ENCODE assay signal across 24 mouse cellular contexts in the genomic region with DNA sequence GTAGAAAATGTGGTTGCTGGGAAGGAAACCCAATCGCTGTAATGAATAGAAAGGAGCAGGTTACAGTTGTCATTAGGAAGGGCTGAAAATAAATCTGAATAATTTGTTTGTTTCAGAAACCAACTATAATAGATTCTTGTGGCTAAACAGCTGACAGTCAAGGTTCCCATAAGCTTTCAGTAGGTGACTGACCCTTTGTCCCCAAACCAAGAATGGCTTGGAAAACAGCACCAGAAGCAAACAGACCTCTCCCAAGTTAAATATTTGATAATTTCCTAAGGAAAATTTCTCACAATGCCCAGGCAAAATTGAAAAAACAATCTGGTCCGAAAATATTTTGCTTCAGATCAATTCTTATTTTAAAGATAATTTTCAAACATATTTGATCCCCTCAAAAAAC. TPM values are rescaled to one million over a fixed set of nuclear protein-coding genes. Genes with fewer than 3 reads are reported as not detected.
"Had no signal": no experiment of that assay in that cellular context is flagged by ENCODE, and none has a peak within 500 bp of the region (broad histone marks: within the 10 kb centered on the region; RNA-seq: fewer than 3 reads in every experiment).

No protein-coding gene starts in this region.

- H3K4me3 ChIP-seq: heart, embryonic 13.5 days; heart, embryonic 15.5 days; hindbrain, embryonic 13.5 days; hindbrain, embryonic 15.5 days; kidney, embryonic 15.5 days; left cerebral cortex, adult 2 months; limb, embryonic 10.5 days; limb, embryonic 12.5 days had no signal

- H3K4me2 ChIP-seq: heart, embryonic 11.5 days; heart, embryonic 13.5 days; heart, embryonic 15.5 days; hindbrain, embryonic 13.5 days; hindbrain, embryonic 15.5 days; kidney, embryonic 15.5 days; limb, embryonic 12.5 days; liver, embryonic 11.5 days had no signal

- H3K9me3 ChIP-seq: heart, embryonic 13.5 days; heart, embryonic 15.5 days; hindbrain, embryonic 13.5 days; hindbrain, embryonic 15.5 days; kidney, embryonic 15.5 days; limb, embryonic 10.5 days; limb, embryonic 12.5 days had no signal

- H3K4me1 ChIP-seq: kidney, embryonic 15.5 days; limb, embryonic 10.5 days had no signal

- H3K27me3 ChIP-seq: heart, embryonic 13.5 days; heart, embryonic 15.5 days; hindbrain, embryonic 13.5 days; hindbrain, embryonic 15.5 days; kidney, embryonic 15.5 days; limb, embryonic 12.5 days had no signal

- ATAC-seq: hindbrain, postnatal 0 days; intestine, embryonic 16.5 days had no signal

- DNase-seq: gastrocnemius, postnatal 14 days; heart, adult 18-20 months; heart, postnatal 14 days; heart, postnatal 36 days; kidney, adult 11 months; kidney, adult 8-10 months; kidney, postnatal 14 days; kidney, postnatal 36 days; layer of hippocampus, adult 9-11 months had no signal

- H3K36me3 ChIP-seq: heart, embryonic 13.5 days; heart, embryonic 15.5 days; hindbrain, embryonic 13.5 days; hindbrain, embryonic 15.5 days; kidney, embryonic 15.5 days; limb, embryonic 10.5 days; limb, embryonic 12.5 days had no signal

- H3K27ac ChIP-seq: heart, embryonic 15.5 days; hindbrain, embryonic 13.5 days; hindbrain, embryonic 15.5 days; hindbrain, postnatal 0 days; kidney, embryonic 15.5 days; kidney, postnatal 0 days; left cerebral cortex, adult 2 months; limb, embryonic 10.5 days; liver, embryonic 14.5 days had no signal

- H3K9ac ChIP-seq: heart, embryonic 13.5 days; heart, embryonic 15.5 days; hindbrain, embryonic 13.5 days; hindbrain, embryonic 15.5 days; kidney, embryonic 15.5 days; limb, embryonic 12.5 days; liver, embryonic 14.5 days had no signal

RNA-seq across cellular contexts. Expression of a gene that starts 4.5 kb away (rescaled TPM):
- total RNA-seq: hematopoietic stem cell, adult 5-6 weeks had no signal
